Mouse (Mus musculus): ENCODE data around the gene Tbc1d24. TPM values are rescaled to one million over a fixed set of nuclear protein-coding genes. Genes with fewer than 3 reads are reported as not detected.
"Not testable (repeated sequence)": the region's sequence is repeated elsewhere in the genome, so short reads cannot be mapped to it uniquely, and the experiment has no call there.

Tbc1d24 gene
- polyA plus RNA-seq, 1 experiment from 2014 or later: 7.4 TPM

GRCm38 (mm10) chr17:24139256-24139655, 66.1 kb downstream of the Tbc1d24 start:
- Histone ChIP-seq H3K36me3 (no peaks in the 10 kb centered on the region), H3K27ac (no peak overlapping the region)

GRCm38 (mm10) chr17:24137226-24137880, 68.0 kb downstream of the Tbc1d24 start:
- no peak overlapping the region for H3K4me2 ChIP-seq

More at GRCm38 (mm10) chr17:24139256-24139655, 66.1 kb downstream of the Tbc1d24 start:
- no peak overlapping the region for H3K4me3 ChIP-seq
- 74% methylated on average over 3 of the region's 3 CpGs for WGBS
- H3K9me3 ChIP-seq: no peaks in the 10 kb centered on the region
- no peak for ATAC-seq (ENCODE audit: insufficient number of reproducible peaks, low FRiP score, low TSS enrichment, low read depth)
- H3K27me3 ChIP-seq: no peaks in the 10 kb centered on the region
- H3K4me2 ChIP-seq: no peak overlapping the region
- H3K4me1 ChIP-seq: peaks cover 26% of the 10 kb centered on the region
- no peak overlapping the region for H3K9ac ChIP-seq

GRCm38 (mm10) chr17:24134062-24134461, 71.3 kb downstream of the Tbc1d24 start:
- no peak overlapping the region for H3K4me2 ChIP-seq
- H3K36me3 ChIP-seq: no peaks in the 10 kb centered on the region
- H3K4me3 ChIP-seq: no peak overlapping the region
- no peak overlapping the region for H3K9ac ChIP-seq
- H3K9me3 ChIP-seq: no peaks in the 10 kb centered on the region
- no peak for ATAC-seq (ENCODE audit: insufficient number of reproducible peaks, low FRiP score, low TSS enrichment, low read depth)
- H3K27ac ChIP-seq: no peak overlapping the region
- peaks cover 7% of the 10 kb centered on the region; the same call in 1 of the 2 replicates for H3K4me1 ChIP-seq
- no peaks in the 10 kb centered on the region for H3K27me3 ChIP-seq

More at GRCm38 (mm10) chr17:24137226-24137880, 68.0 kb downstream of the Tbc1d24 start:
- Histone ChIP-seq H3K4me3 (no peak overlapping the region), H3K27me3 (no peaks in the 10 kb centered on the region), H3K9ac (no peak overlapping the region), H3K27ac (peak overlapping the region; percentile 7; the same call in 1 of the 2 replicates), H3K9me3 (no peaks in the 10 kb centered on the region), H3K36me3 (no peaks in the 10 kb centered on the region), H3K4me1 (peaks cover 24% of the 10 kb centered on the region)
- ATAC-seq (ENCODE audit: insufficient number of reproducible peaks, low FRiP score, low TSS enrichment, low read depth): no peak
- 62% methylated on average over 2 of the region's 2 CpGs for WGBS

- H3K4me2 ChIP-seq; ATAC-seq (ENCODE audit: insufficient number of reproducible peaks, low FRiP score, low TSS enrichment, low read depth); H3K36me3 ChIP-seq; H3K27me3 ChIP-seq; H3K4me3 ChIP-seq; H3K27ac ChIP-seq; H3K9me3 ChIP-seq; H3K4me1 ChIP-seq; H3K9ac ChIP-seq: not testable (repeated sequence)
- 91% methylated on average over 4 of the region's 4 CpGs for WGBS
These were observed 72.4 kb downstream of the Tbc1d24 start for GRCm38 (mm10) chr17:24132919-24133318.

- no peak overlapping the region for H3K9ac ChIP-seq
- H3K36me3 ChIP-seq: no peaks in the 10 kb centered on the region
- H3K27ac ChIP-seq: no peak overlapping the region
- no peak overlapping the region for H3K4me2 ChIP-seq
- no peak for ATAC-seq (ENCODE audit: insufficient number of reproducible peaks, low FRiP score, low TSS enrichment, low read depth)
- WGBS: 90% methylated on average over 3 of the region's 3 CpGs
- H3K4me3 ChIP-seq: no peak overlapping the region
- no peaks in the 10 kb centered on the region for H3K27me3 ChIP-seq
- no peaks in the 10 kb centered on the region for H3K9me3 ChIP-seq
- no peaks in the 10 kb centered on the region for H3K4me1 ChIP-seq
These were observed 73.8 kb downstream of the Tbc1d24 start for GRCm38 (mm10) chr17:24131570-24131969.

GRCm38 (mm10) chr17:24129246-24129645, 76.1 kb downstream of the Tbc1d24 start:
- not testable (repeated sequence) for H3K4me1 ChIP-seq; H3K9ac ChIP-seq; H3K36me3 ChIP-seq; H3K27ac ChIP-seq; H3K4me2 ChIP-seq; H3K4me3 ChIP-seq; ATAC-seq (ENCODE audit: insufficient number of reproducible peaks, low FRiP score, low TSS enrichment, low read depth); H3K27me3 ChIP-seq; H3K9me3 ChIP-seq
- 93% methylated on average over 3 of the region's 4 CpGs for WGBS

- WGBS: 71% methylated on average over 1 of the region's 1 CpGs
- Histone ChIP-seq H3K27ac (no peak overlapping the region), H3K27me3 (no peaks in the 10 kb centered on the region), H3K36me3 (no peaks in the 10 kb centered on the region), H3K4me3 (no peak overlapping the region), H3K4me2 (no peak overlapping the region), H3K9me3 (no peaks in the 10 kb centered on the region), H3K9ac (no peak overlapping the region), H3K4me1 (no peaks in the 10 kb centered on the region)
- no peak for ATAC-seq (ENCODE audit: insufficient number of reproducible peaks, low FRiP score, low TSS enrichment, low read depth)
These were observed 77.8 kb downstream of the Tbc1d24 start for GRCm38 (mm10) chr17:24127592-24127991.

- Histone ChIP-seq H3K9me3 (no peaks in the 10 kb centered on the region), H3K36me3 (no peaks in the 10 kb centered on the region; the same call in 1 of the 2 replicates), H3K27me3 (no peaks in the 10 kb centered on the region), H3K4me1 (no peaks in the 10 kb centered on the region), H3K4me3 (no peak overlapping the region), H3K27ac (no peak overlapping the region), H3K9ac (no peak overlapping the region), H3K4me2 (no peak overlapping the region)
- no peak for ATAC-seq (ENCODE audit: insufficient number of reproducible peaks, low FRiP score, low TSS enrichment, low read depth)
- WGBS: 84% methylated on average over 3 of the region's 3 CpGs
These were observed 78.6 kb downstream of the Tbc1d24 start for GRCm38 (mm10) chr17:24126801-24127200.

Small RNAs within 50 kb of the gene (microRNA-seq; reads per million reads assigned to microRNA genes)
- 0.82 reads per million for gene Mir5134
- 1.2 reads per million for gene Mir6965

Other genes starting within 250 kb of the Tbc1d24 start
- not detected in 2 replicates for gene Prss30, start 225.0 kb downstream of the Tbc1d24 start, polyA plus RNA-seq (2015; fragmentation: Nextera tagmentation; extraction: Ambion mirVana)
- gene Prss22, start 207.5 kb downstream of the Tbc1d24 start, polyA plus RNA-seq (2015; fragmentation: Nextera tagmentation; extraction: Ambion mirVana): 1.1 and 1.4 TPM in 2 replicates
- 8.6 and 9.6 TPM in 2 replicates for gene Prss27, start 167.4 kb downstream of the Tbc1d24 start, polyA plus RNA-seq (2015; fragmentation: Nextera tagmentation; extraction: Ambion mirVana)
- gene Kctd5, start 132.1 kb downstream of the Tbc1d24 start, polyA plus RNA-seq (2015; fragmentation: Nextera tagmentation; extraction: Ambion mirVana): 60.9 and 62.9 TPM in 2 replicates
- 38.6 and 50.0 TPM in 2 replicates for gene Pdpk1, start 54.6 kb downstream of the Tbc1d24 start, polyA plus RNA-seq (2015; fragmentation: Nextera tagmentation; extraction: Ambion mirVana)
- 30.0 and 30.7 TPM in 2 replicates for gene Amdhd2, start 41.8 kb downstream of the Tbc1d24 start, polyA plus RNA-seq (2015; fragmentation: Nextera tagmentation; extraction: Ambion mirVana)
- 488 and 521 TPM in 2 replicates for gene Atp6v0c, start 35.9 kb downstream of the Tbc1d24 start, polyA plus RNA-seq (2015; fragmentation: Nextera tagmentation; extraction: Ambion mirVana)
- 8.8 and 13.8 TPM in 2 replicates for gene Ntn3, start 4.0 kb upstream of the Tbc1d24 start, polyA plus RNA-seq (2015; fragmentation: Nextera tagmentation; extraction: Ambion mirVana)
- gene Tedc2, start 15.3 kb upstream of the Tbc1d24 start, polyA plus RNA-seq (2015; fragmentation: Nextera tagmentation; extraction: Ambion mirVana): 10.3 and 11.4 TPM in 2 replicates
- gene Ccnf, start 45.9 kb upstream of the Tbc1d24 start, polyA plus RNA-seq (2015; fragmentation: Nextera tagmentation; extraction: Ambion mirVana): 45.0 and 47.9 TPM in 2 replicates
- gene Abca17, start 145.5 kb upstream of the Tbc1d24 start, polyA plus RNA-seq (2015; fragmentation: Nextera tagmentation; extraction: Ambion mirVana): 0.26 TPM in 1 of 2 replicates, not detected in the other
- 8.0 and 9.3 TPM in 2 replicates for gene Abca3, start 146.4 kb upstream of the Tbc1d24 start, polyA plus RNA-seq (2015; fragmentation: Nextera tagmentation; extraction: Ambion mirVana)
- gene Rnps1, start 209.0 kb upstream of the Tbc1d24 start, polyA plus RNA-seq (2015; fragmentation: Nextera tagmentation; extraction: Ambion mirVana): 244 and 255 TPM in 2 replicates
- gene Eci1, start 221.1 kb upstream of the Tbc1d24 start, polyA plus RNA-seq (2015; fragmentation: Nextera tagmentation; extraction: Ambion mirVana): 68.2 and 69.0 TPM in 2 replicates
- 13.3 and 16.6 TPM in 2 replicates for gene Dnase1l2, start 237.5 kb upstream of the Tbc1d24 start, polyA plus RNA-seq (2015; fragmentation: Nextera tagmentation; extraction: Ambion mirVana)